Mouse (Mus musculus) MEL (cell line): Measurements from ENCODE around the gene Chrm4. TPM values are rescaled to one million over a fixed set of nuclear protein-coding genes. Genes with fewer than 3 reads are reported as not detected.

Experiments used
- DNase-seq: peaks from one replicate; pipeline ENCODE4 v3.0.0; 2011; ENCODE audit warnings: low read depth, low spot score
- H3K27ac ChIP-seq: 2 replicates; pipeline ENCODE4 v1.5.1; 2012; ENCODE audit warnings: low read depth, mild to moderate bottlenecking, control low read depth, low read length, moderate library complexity; ENCODE audit not compliant: control insufficient read depth
- H3K27me3 ChIP-seq, 2 experiments: fragments of 150-350 bp in 1 of 2; sonication (generic) in 1 of 2; 2 replicates each; pipeline ENCODE4 v1.6.1; 2012; ENCODE audit warnings: low read length in 2 of 2, mild to moderate bottlenecking in 2 of 2, improper control_type of control experiment in 1 of 2, moderate library complexity in 1 of 2; ENCODE audit not compliant: insufficient read depth in 2 of 2, control insufficient read depth in 1 of 2
- H3K36me3 ChIP-seq, 2 experiments: 2 replicates each; pipeline ENCODE4 v1.6.1; 2012 to 2014; ENCODE audit warnings: low read length in 2 of 2, improper control_type of control experiment in 1 of 2, inconsistent platforms in 1 of 2, mild to moderate bottlenecking in 1 of 2; ENCODE audit not compliant: insufficient read depth in 2 of 2, control insufficient read depth in 1 of 2
- H3K4me1 ChIP-seq, 2 experiments: fragments of 150-350 bp in 1 of 2; sonication (generic) in 1 of 2; 2 replicates each; pipeline ENCODE4 v1.6.1; 2012; ENCODE audit warnings: low read length in 2 of 2, improper control_type of control experiment in 1 of 2, mild to moderate bottlenecking in 1 of 2; ENCODE audit not compliant: insufficient read depth in 2 of 2, control insufficient read depth in 1 of 2
- H3K4me3 ChIP-seq, 2 experiments: fragments of 150-350 bp in 1 of 2; sonication (generic) in 1 of 2; 2 replicates each; pipeline ENCODE4 v1.5.1; 2012; ENCODE audit warnings: low read depth in 2 of 2, low read length in 2 of 2, mild to moderate bottlenecking in 2 of 2, moderate library complexity in 2 of 2, control low read depth in 1 of 2, improper control_type of control experiment in 1 of 2; ENCODE audit not compliant: control insufficient read depth in 1 of 2, insufficient read depth in 1 of 2
- H3K79me2 ChIP-seq: 2 replicates; pipeline ENCODE4 v1.6.1; 2012; ENCODE audit warnings: mild to moderate bottlenecking, low read length, moderate library complexity; ENCODE audit not compliant: control insufficient read depth, poor library complexity, insufficient read depth
- H3K9ac ChIP-seq: 2 replicates; pipeline ENCODE4 v1.6.1; 2012; ENCODE audit warnings: low read depth, mild to moderate bottlenecking, control low read depth, low read length, moderate library complexity; ENCODE audit not compliant: control insufficient read depth, poor library complexity, severe bottlenecking
- H3K9me3 ChIP-seq: fragments of 150-350 bp; sonication (generic); replicated peaks from 2 replicates; pipeline ENCODE4 v1.6.1; 2012; ENCODE audit warnings: mild to moderate bottlenecking, low read length, improper control_type of control experiment, moderate library complexity; ENCODE audit not compliant: insufficient read depth
- CHD2 ChIP-seq: IDR thresholded peaks from 2 replicates; pipeline ENCODE4 v1.6.1; 2011; ENCODE audit warnings: low read length, improper control_type of control experiment
- CTCF ChIP-seq, 3 experiments: IDR thresholded peaks in 2 of 3; conservative IDR thresholded peaks in 1 of 3; 2 replicates each; pipeline ENCODE4 v1.5.1; 2011 to 2012; ENCODE audit warnings: low read length in 3 of 3, low read depth in 2 of 3, mild to moderate bottlenecking in 2 of 3, improper control_type of control experiment in 1 of 3, inconsistent platforms in 1 of 3, mixed read lengths in 1 of 3, moderate library complexity in 1 of 3; ENCODE audit not compliant: control insufficient read depth in 1 of 3, insufficient read depth in 1 of 3, poor library complexity in 1 of 3, severe bottlenecking in 1 of 3
- E2F4 ChIP-seq: IDR thresholded peaks from 2 replicates; pipeline ENCODE4 v1.6.1; 2011; ENCODE audit warnings: low read depth, low read length, improper control_type of control experiment, borderline replicate concordance
- ETS1 ChIP-seq: IDR thresholded peaks from 2 replicates; pipeline ENCODE4 v1.6.1; 2012; ENCODE audit warnings: low read depth, mild to moderate bottlenecking, inconsistent platforms, low read length, improper control_type of control experiment, moderate library complexity
- GABPA ChIP-seq: IDR thresholded peaks from 2 replicates; pipeline ENCODE4 v1.6.1; 2012; ENCODE audit warnings: low read depth, mild to moderate bottlenecking, inconsistent platforms, low read length, improper control_type of control experiment, moderate library complexity
- GATA1 ChIP-seq: IDR thresholded peaks from 2 replicates; pipeline ENCODE4 v1.6.1; 2011; ENCODE audit warnings: low read depth, low read length, improper control_type of control experiment
- JUND ChIP-seq: IDR thresholded peaks from 2 replicates; pipeline ENCODE4 v1.6.1; 2011; ENCODE audit warnings: low read depth, mild to moderate bottlenecking, improper control_type of control experiment, low read length
- MAFK ChIP-seq: IDR thresholded peaks from 2 replicates; pipeline ENCODE4 v1.6.1; 2011; ENCODE audit warnings: low read depth, mild to moderate bottlenecking, low read length, improper control_type of control experiment, borderline replicate concordance
- MAX ChIP-seq: IDR thresholded peaks from 2 replicates; pipeline ENCODE4 v1.6.1; 2011; ENCODE audit warnings: low read length, improper control_type of control experiment
- MXI1 ChIP-seq: IDR thresholded peaks from 2 replicates; pipeline ENCODE4 v1.6.1; 2011; ENCODE audit warnings: mild to moderate bottlenecking, low read depth, low read length, improper control_type of control experiment
- MYB ChIP-seq: IDR thresholded peaks from 2 replicates; pipeline ENCODE4 v1.6.1; 2011; ENCODE audit warnings: mild to moderate bottlenecking, low read depth, low read length, improper control_type of control experiment
- MYC ChIP-seq: IDR thresholded peaks from 2 replicates; pipeline ENCODE4 v1.6.1; 2011; ENCODE audit warnings: low read depth, mild to moderate bottlenecking, low read length, improper control_type of control experiment, moderate library complexity
- NRF1 ChIP-seq: IDR thresholded peaks from 2 replicates; pipeline ENCODE4 v1.6.1; 2014; ENCODE audit warnings: low read depth, mild to moderate bottlenecking, inconsistent platforms, low read length, improper control_type of control experiment, moderate library complexity; ENCODE audit not compliant: poor library complexity, insufficient read depth, severe bottlenecking
- POLR2A ChIP-seq, 2 experiments: IDR thresholded peaks; 2 replicates each; pipeline ENCODE4 v1.6.1; 2011 to 2012; ENCODE audit warnings: low read length in 2 of 2, mild to moderate bottlenecking in 2 of 2, control low read depth in 1 of 2, improper control_type of control experiment in 1 of 2, low read depth in 1 of 2, moderate library complexity in 1 of 2; ENCODE audit not compliant: control insufficient read depth in 1 of 2, insufficient read depth in 1 of 2, poor library complexity in 1 of 2
- POLR2AphosphoS2 ChIP-seq: IDR thresholded peaks from 2 replicates; pipeline ENCODE4 v1.6.1; 2011; ENCODE audit warnings: low read length, improper control_type of control experiment
- POLR2AphosphoS5 ChIP-seq: IDR thresholded peaks from 2 replicates; pipeline ENCODE4 v1.6.1; 2012; ENCODE audit warnings: low read depth, borderline replicate concordance, mild to moderate bottlenecking, inconsistent platforms, low read length, moderate library complexity, mixed read lengths
- RAD21 ChIP-seq: IDR thresholded peaks from 2 replicates; pipeline ENCODE4 v1.6.1; 2011; ENCODE audit warnings: mild to moderate bottlenecking, low read depth, low read length, improper control_type of control experiment
- RCOR1 ChIP-seq: IDR thresholded peaks from 2 replicates; pipeline ENCODE4 v1.6.1; 2012; ENCODE audit warnings: low read depth, mild to moderate bottlenecking, inconsistent platforms, low read length, improper control_type of control experiment
- SMC3 ChIP-seq: IDR thresholded peaks from 2 replicates; pipeline ENCODE4 v1.6.1; 2011; ENCODE audit warnings: low read depth, low read length, improper control_type of control experiment
- TAL1 ChIP-seq: IDR thresholded peaks from 2 replicates; pipeline ENCODE4 v1.6.1; 2012; ENCODE audit warnings: mild to moderate bottlenecking, inconsistent platforms, low read length, moderate library complexity, mixed read lengths
- TCF12 ChIP-seq: IDR thresholded peaks from 2 replicates; pipeline ENCODE4 v1.6.1; 2014; ENCODE audit warnings: low read depth, mild to moderate bottlenecking, inconsistent platforms, low read length, improper control_type of control experiment, moderate library complexity
- UBTF ChIP-seq: IDR thresholded peaks from 2 replicates; pipeline ENCODE4 v1.6.1; 2012; ENCODE audit warnings: low read depth, mild to moderate bottlenecking, inconsistent platforms, low read length, improper control_type of control experiment, moderate library complexity, borderline replicate concordance; ENCODE audit not compliant: insufficient read depth
- USF2 ChIP-seq, 2 experiments: IDR thresholded peaks; 2 replicates each; pipeline ENCODE4 v1.6.1; 2011 to 2012; ENCODE audit warnings: improper control_type of control experiment in 2 of 2, low read length in 2 of 2, borderline replicate concordance in 1 of 2, inconsistent platforms in 1 of 2, low read depth in 1 of 2, mild to moderate bottlenecking in 1 of 2; ENCODE audit not compliant: insufficient read depth in 1 of 2
- ZMIZ1 ChIP-seq: IDR thresholded peaks from 2 replicates; pipeline ENCODE4 v1.6.1; 2012; ENCODE audit warnings: low read depth, mild to moderate bottlenecking, inconsistent platforms, low read length, improper control_type of control experiment, moderate library complexity
- polyA plus RNA-seq, 2 experiments: library from polyadenylated mRNA; stranded (reverse) in 1 of 2; unstranded in 1 of 2; fragments of >175 nt in 1 of 2; fragments of >200 nt in 1 of 2; gene quantifications; 2 replicates each; pipeline versions ENCODE4 v1.2.1 to v1.2.4; 2012; ENCODE audit warnings: low replicate concordance in 2 of 2, low read depth in 1 of 2; ENCODE audit not compliant: insufficient read length in 2 of 2, insufficient read depth in 1 of 2, missing spikeins in 1 of 2
- total RNA-seq: library from RNA; depleted of rRNA; stranded (reverse); fragments of 300-350 nt; gene quantifications from 2 replicates; pipeline ENCODE4 v1.2.3, GENCODE M21; 2012

Gene Chrm4
- total and polyA plus RNA-seq, 3 experiments: 21.5 to 29.0 TPM; not detected in 1

DNA sequence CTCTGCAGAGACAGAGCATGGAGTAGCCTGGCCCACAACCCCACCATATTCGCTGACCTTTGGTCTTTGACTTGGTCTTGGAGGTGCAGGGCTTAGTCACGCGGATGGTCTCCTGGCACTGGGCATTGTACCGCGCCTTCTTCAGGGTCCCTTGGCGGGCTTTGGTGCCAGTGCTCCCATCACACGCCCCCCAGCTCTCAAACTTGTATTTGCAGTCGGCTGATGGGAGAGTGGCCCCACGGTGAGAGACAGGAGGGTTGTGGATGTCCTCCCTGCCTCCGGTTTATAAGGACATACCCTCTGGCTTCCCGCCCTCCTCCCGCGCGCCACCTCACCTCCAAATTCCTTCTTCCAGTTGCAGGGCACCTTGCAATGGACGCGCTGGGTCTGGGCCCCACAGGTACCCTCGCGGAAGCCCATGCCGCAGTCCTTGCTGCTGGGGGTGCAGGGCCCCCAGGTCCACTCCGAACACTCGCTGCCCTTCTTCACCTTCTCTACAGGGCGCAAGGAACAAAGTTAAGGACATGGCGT, 3.8 kb downstream of the Chrm4 start:
- Histone ChIP-seq H3K4me1 (peaks cover 0 to 3% of the 10 kb centered on the region in 2 experiments; a peak in 1 of 4 replicates), H3K36me3 (no peaks in the 10 kb centered on the region), H3K9me3 (no peaks in the 10 kb centered on the region), H3K4me3 (no peak overlapping the region), H3K79me2 (peaks cover 3% of the 10 kb centered on the region; the same call in 1 of the 2 replicates), H3K27ac (no peak overlapping the region), H3K27me3 (no peaks in the 10 kb centered on the region), H3K9ac (no peak overlapping the region)
- no peak for DNase-seq
- TF ChIP-seq RAD21 (no peak), MAX (no peak), MYB (no peak), SMC3 (no peak), GATA1 (no peak), TCF12 (no peak), ZMIZ1 (no peak), MYC (no peak), CHD2 (no peak), POLR2A (IDR thresholded peaks at IDR 0.05; ENCODE audit: control insufficient read depth in 1 of 2, insufficient read depth in 1 of 2, low read depth in 1 of 2, low read length in 2 of 2, poor library complexity in 1 of 2) (no peak), RCOR1 (no peak), ETS1 (no peak), MXI1 (no peak)

DNA sequence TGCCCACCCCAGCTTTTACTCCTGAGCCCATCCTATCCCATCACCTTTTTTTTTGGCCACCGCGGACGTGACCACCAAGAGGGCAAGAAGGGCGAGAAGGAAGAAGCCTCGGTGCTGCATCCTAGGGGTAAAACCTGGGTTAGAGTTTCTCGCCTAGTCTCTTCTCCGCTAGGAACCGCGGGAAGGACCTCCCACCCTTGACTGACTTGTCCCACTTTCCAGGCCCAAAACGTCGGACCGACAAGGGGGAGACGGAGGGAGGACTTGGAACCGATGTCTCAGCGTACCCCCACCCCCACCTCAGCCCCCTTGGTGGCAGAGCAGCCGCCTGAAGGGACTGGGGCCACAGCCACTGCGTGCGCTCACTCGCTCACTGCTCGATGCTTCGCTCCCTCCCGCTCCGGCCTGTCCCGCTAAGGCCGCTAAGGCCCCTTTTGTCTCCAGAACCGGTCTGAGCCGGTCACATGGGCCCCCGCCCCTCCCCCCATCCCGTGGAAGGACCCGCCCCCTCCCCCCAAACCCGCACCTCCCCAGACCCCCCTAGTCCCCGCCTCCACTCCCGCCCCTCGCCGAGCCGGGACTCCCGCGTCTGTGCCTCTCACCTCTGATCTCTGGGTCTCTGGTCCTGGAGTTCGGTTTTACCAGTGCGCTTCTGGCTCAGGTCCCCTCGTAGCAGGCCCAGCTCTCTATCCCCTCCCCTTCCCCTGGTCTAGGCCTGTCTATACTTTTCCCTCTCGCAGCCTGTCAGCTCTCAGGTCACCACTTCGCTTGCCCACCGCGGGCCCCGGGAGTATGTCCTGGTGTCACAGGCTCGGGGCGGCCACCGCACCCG, 4.5 kb downstream of the Chrm4 start:
- Histone ChIP-seq H3K27me3 (no peaks in the 10 kb centered on the region), H3K9me3 (no peaks in the 10 kb centered on the region), H3K4me3 (no peak overlapping the region), H3K9ac (no peak overlapping the region), H3K4me1 (peaks cover 0 to 3% of the 10 kb centered on the region in 2 experiments; a peak in 1 of 4 replicates), H3K27ac (no peak overlapping the region), H3K36me3 (no peaks in the 10 kb centered on the region; a peak in 1 of 4 replicates), H3K79me2 (peaks cover 2% of the 10 kb centered on the region; the same call in 1 of the 2 replicates)
- DNase-seq: no peak
- no peak for TF ChIP-seq RCOR1
- TF ChIP-seq TAL1: no peak
- no peak for TF ChIP-seq JUND
- no peak for TF ChIP-seq GATA1
- no peak for TF ChIP-seq SMC3
- no peak for TF ChIP-seq MAX
- TF ChIP-seq E2F4: no peak
- TF ChIP-seq UBTF: no peak
- no peak for TF ChIP-seq USF2 (IDR thresholded peaks at IDR 0.05; ENCODE audit: borderline replicate concordance in 1 of 2, insufficient read depth in 1 of 2, low read depth in 1 of 2, low read length in 2 of 2)
- TF ChIP-seq GABPA: no peak
- TF ChIP-seq POLR2AphosphoS5: no peak
- TF ChIP-seq CTCF (IDR thresholded peaks at IDR 0.05 in 2 of 3, conservative IDR thresholded peaks at IDR 0.05 in 1 of 3; ENCODE audit: control insufficient read depth in 1 of 3, insufficient read depth in 1 of 3, low read depth in 2 of 3, low read length in 3 of 3, poor library complexity in 1 of 3, severe bottlenecking in 1 of 3): no peak
- no peak; the same call in 1 of the 2 replicates for TF ChIP-seq POLR2AphosphoS2
- no peak for TF ChIP-seq MAFK
- TF ChIP-seq NRF1: no peak
